Mouse (Mus musculus) bone marrow macrophage, adult 2 months (primary cell): ENCODE measurements around the gene Mcoln3.

Source experiments
- CTCF ChIP-seq: IDR thresholded peaks from 2 replicates; pipeline ENCODE4 v1.5.1; 2012; ENCODE audit warnings: low read depth, mild to moderate bottlenecking, low read length, moderate library complexity
- POLR2A ChIP-seq: IDR thresholded peaks from 2 replicates; pipeline ENCODE4 v1.6.1; 2012; ENCODE audit warnings: mild to moderate bottlenecking, low read depth, low read length, borderline replicate concordance

DNA sequence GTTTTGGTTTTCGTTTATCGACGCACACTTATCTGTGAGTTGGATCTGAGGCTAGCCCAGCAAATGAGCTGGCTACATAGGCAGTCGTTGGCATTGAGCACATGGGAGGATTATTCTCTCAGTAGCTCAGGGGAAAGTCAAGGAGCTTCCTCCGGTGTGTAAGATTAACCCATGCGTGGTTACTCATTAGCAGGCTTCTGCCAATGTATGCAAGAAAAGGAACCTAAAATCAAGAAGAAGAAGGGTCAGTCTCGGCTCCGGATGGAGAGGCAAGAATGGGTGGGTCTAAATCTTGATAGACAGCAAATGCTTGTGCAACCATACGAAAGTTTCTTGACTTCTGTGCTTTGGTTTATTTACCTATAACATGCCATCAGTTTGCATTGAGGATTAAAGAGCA is 57.0 kb downstream of the Mcoln3 start:
- TF ChIP-seq POLR2A = no peak
- TF ChIP-seq CTCF = no peak
